Mouse (Mus musculus) spleen, adult 2 months (tissue): ENCODE measurements at regions not wholly inside any gene's neighbourhood (a gene's known extent, or its start where the extent isn't known, plus 50 kb on each side); places are given as distances from the start of the nearest gene placed in this dataset.

ENCODE experiments used
- CTCF ChIP-seq: fragments of 200-500 bp; IDR thresholded peaks from 2 replicates; pipeline ENCODE4 v1.5.1; 2011; ENCODE audit warnings: mild to moderate bottlenecking, inconsistent platforms; ENCODE audit not compliant: insufficient read depth, insufficient read length, insufficient replicate concordance; ENCODE audit errors: extremely low read depth
- POLR2A ChIP-seq: fragments of 200-500 bp; IDR thresholded peaks from 2 replicates; pipeline ENCODE4 v1.6.1; 2011; ENCODE audit warnings: low read depth, low read length, inconsistent platforms

- no peak for TF ChIP-seq POLR2A
- no peak for TF ChIP-seq CTCF
Observed at GRCm38 (mm10) chr3:106966198-106966597, 69.8 kb upstream of the Kcna3 start.
